Mouse (Mus musculus): ENCODE data around the gene Lrrc47. TPM values are rescaled to one million over a fixed set of nuclear protein-coding genes. Genes with fewer than 3 reads are reported as not detected.

Lrrc47 gene
- polyA plus RNA-seq (2021; fragmentation: Nextera tagmentation), result 4.3 and 11.4 TPM in 2 replicates
- long read RNA-seq, experiment 1, partial matches to known transcripts, result 2 of 9 reads
- long read RNA-seq, experiment 1, other reads (novel, unspliced or antisense), result 4 of 9 reads
- long read RNA-seq, experiment 2, partial matches to known transcripts, result 3 of 13 reads
- long read RNA-seq, experiment 2, other reads (novel, unspliced or antisense), result 9 of 13 reads

DNA sequence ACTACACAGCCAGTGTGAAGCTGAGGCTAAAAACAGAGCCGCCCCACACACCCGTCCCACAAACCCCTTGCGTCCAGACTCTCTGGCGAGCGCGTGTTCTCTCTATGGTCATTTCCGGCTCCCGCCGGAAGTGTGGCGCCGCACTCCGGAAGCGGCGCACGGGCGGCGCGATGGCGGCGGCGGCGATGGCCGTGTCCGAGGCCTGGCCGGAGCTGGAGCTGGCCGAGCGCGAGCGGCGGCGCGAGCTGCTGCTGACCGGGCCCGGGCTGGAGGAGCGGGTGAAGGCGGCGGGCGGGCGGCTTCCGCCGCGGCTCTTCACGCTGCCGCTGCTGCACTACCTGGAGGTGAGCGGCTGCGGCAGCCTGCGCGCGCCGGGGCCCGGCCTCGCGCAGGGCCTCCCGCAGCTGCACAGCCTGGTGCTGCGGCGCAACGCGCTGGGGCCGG, at the start of gene Lrrc47:
TSS of gene Lrrc47 (plus strand) at position 86 of the 444 bp plus-strand sequence.

DNA sequence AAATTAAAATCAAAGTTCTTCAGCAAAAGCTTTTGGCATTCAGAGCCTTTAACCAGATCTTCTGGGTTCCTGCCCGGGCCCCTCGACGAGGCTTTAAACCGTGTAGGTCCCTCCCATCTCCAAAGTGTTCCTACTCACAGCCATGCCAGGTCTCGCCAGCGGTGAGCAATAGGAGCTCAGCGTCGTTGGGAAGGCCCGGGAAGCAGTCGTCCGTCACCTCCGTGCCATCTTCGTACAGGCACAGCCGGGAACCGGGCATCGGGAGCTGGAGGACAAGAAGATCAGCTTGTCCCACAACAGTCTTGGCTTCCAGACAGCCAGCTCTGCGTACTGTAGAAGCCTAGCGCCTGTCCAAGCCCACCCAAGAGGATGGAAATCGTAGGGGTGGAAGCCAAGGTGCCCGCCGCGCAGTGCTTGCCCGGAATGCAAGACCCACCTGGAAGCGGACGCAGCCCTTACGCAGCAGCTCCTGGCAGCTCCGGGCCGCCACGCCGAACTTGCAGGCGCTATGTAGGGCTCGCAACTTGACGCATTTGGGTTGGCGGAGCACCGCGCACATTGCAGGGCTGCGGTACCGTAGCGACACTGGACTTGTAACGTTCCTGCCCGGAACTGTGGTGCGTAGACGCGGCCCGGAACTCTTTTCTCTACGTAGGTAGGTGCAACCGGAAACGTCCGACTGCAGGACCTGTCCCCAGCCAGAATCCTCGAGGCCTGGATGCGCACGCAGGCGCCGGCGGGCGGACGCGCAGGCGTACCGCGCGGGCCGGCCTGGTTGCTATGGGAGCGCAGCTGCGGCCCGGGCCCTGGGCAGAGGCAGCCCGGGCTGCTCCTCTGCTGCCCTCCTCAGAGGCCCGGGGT, 36.9 kb upstream of the Lrrc47 start, which contains the start of the genes Dffb and Cep104:
TSS of gene Dffb (minus strand) at position 696 of the 861 bp plus-strand sequence.
TSS of gene Cep104 (plus strand) at position 764 of the 861 bp plus-strand sequence.

DNA sequence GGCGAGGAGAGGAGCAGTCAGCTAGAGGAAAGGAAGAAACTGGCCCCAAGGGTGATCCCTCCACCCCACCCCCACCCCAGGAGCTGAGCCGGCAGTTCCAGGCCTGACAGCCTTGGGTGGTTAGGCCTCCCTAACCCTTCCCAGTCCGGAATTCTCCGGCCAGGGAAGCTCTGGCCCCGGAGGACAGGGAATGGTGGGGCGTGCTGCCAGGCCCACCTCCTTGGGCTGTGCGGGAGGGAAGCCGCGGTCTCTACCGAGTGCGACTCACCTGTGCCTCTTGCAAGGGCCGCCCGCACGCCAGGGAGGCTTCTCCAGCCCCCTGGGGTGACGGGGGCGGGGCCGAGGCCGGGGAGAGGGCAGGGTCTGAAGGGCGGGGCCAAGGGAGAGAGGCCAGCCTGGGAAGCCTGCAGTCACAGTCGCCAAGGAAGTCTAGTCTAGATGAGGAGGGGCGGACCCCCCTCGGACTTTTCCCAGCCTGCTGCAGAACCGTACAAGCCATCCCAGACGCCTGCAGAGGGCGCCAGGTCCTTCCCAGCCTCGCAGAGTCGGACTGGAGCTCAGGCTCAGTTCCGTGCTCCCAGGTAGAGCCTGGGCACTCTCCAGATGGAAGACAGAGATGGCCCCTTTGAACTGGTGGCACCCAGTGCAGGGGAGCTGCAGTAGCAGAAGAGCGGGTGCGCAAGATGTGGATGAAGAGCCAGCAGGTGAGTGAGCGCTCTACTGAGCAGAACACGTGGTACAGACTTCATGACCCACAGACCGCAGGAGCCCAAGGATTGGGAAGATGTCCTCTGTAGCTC, 14.3 kb downstream of the Lrrc47 start, which contains the start of gene Smim1:
TSS of gene Smim1 (minus strand) at position 590 of the 800 bp plus-strand sequence.

DNA sequence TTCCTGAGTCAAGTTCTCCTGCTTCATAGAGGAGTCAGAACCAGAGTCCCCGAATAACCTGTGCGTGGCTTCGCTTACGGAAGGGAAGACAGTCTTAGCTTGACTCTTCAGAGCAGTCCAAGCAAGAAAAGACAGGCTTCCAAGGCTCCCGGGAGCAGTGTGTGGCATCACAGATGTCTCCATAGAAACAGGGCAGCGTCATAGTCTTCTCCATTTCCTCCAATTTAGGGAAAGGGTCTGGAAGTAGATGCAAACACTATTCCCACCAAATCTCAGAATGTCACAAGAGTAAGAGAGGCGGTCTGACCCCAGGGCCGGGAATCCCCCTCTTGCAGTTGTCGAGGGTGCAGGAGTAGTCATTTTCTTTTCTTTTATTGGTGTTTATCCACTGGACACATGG, 31.0 kb downstream of the Lrrc47 start, which contains the start of gene Ccdc27:
TSS of gene Ccdc27 (minus strand) at position 101 of the 400 bp plus-strand sequence.

Other genes starting within 250 kb of the Lrrc47 start
- 46.1 and 56.7 TPM in 2 replicates for gene A430005L14Rik, start 54.5 kb upstream of the Lrrc47 start, polyA plus RNA-seq (2021; fragmentation: Nextera tagmentation)
- gene Dffb, start 36.6 kb upstream of the Lrrc47 start, polyA plus RNA-seq (2021; fragmentation: Nextera tagmentation), result 2.0 and 2.6 TPM in 2 replicates
- 10.7 and 12.6 TPM in 2 replicates for gene Cep104, start 36.5 kb upstream of the Lrrc47 start, polyA plus RNA-seq (2021; fragmentation: Nextera tagmentation)
- 40.7 and 47.5 TPM in 2 replicates for gene Smim1, start 14.5 kb downstream of the Lrrc47 start, polyA plus RNA-seq (2021; fragmentation: Nextera tagmentation)
- gene Ccdc27, start 30.9 kb downstream of the Lrrc47 start, polyA plus RNA-seq (2021; fragmentation: Nextera tagmentation), result not detected in 2 replicates
- 0.18 and 0.24 TPM in 2 replicates for gene Trp73, start 128.5 kb downstream of the Lrrc47 start, polyA plus RNA-seq (2021; fragmentation: Nextera tagmentation)
- gene Wrap73, start 130.6 kb downstream of the Lrrc47 start, polyA plus RNA-seq (2021; fragmentation: Nextera tagmentation), result 30.8 and 36.2 TPM in 2 replicates
- gene Tprgl, start 148.9 kb downstream of the Lrrc47 start, polyA plus RNA-seq (2021; fragmentation: Nextera tagmentation), result 49.5 and 359 TPM in 2 replicates
- gene Megf6, start 159.0 kb downstream of the Lrrc47 start, polyA plus RNA-seq (2021; fragmentation: Nextera tagmentation), result 0.59 and 0.65 TPM in 2 replicates